Mouse (Mus musculus) midbrain, embryonic 12.5 days (tissue): Measurements from ENCODE around the gene Six2. TPM values are rescaled to one million over a fixed set of nuclear protein-coding genes. Genes with fewer than 3 reads are reported as not detected.

Experiments
- ATAC-seq: fragments of 200-750 bp; cut with Nextera tagmentation; 2 replicates; pipeline ENCODE4 v1.8.0; 2017; ENCODE audit warnings: low read depth, moderate TSS enrichment, moderate library complexity; ENCODE audit not compliant: low FRiP score
- H3K27ac ChIP-seq: fragments of 300-500 bp; sonication (generic); replicated peaks from 2 replicates; pipeline ENCODE4 v1.5.1; 2016; ENCODE audit warnings: mild to moderate bottlenecking
- H3K27me3 ChIP-seq: fragments of 300-500 bp; sonication (generic); 2 replicates; pipeline ENCODE4 v1.6.1; 2016; ENCODE audit warnings: mild to moderate bottlenecking
- H3K36me3 ChIP-seq: fragments of 300-500 bp; sonication (generic); 2 replicates; pipeline ENCODE4 v1.6.1; 2016
- H3K4me1 ChIP-seq: fragments of 300-500 bp; sonication (generic); 2 replicates; pipeline ENCODE4 v1.6.1; 2016
- H3K4me2 ChIP-seq: fragments of 300-500 bp; sonication (generic); replicated peaks from 2 replicates; pipeline ENCODE4 v1.6.1; 2016; ENCODE audit warnings: mild to moderate bottlenecking, moderate library complexity
- H3K4me3 ChIP-seq: fragments of 300-500 bp; sonication (generic); 2 replicates; pipeline ENCODE4 v1.5.1; 2016; ENCODE audit warnings: mild to moderate bottlenecking
- H3K9ac ChIP-seq: fragments of 300-500 bp; sonication (generic); replicated peaks from 2 replicates; pipeline ENCODE4 v1.6.1; 2016; ENCODE audit warnings: mild to moderate bottlenecking, moderate library complexity
- H3K9me3 ChIP-seq: fragments of 300-500 bp; sonication (generic); 2 replicates; pipeline ENCODE4 v1.6.1; 2016; ENCODE audit warnings: mild to moderate bottlenecking
- WGBS: fragments of 180-500 bp; shearing (Covaris S2); methylation state at CpG from one replicate; pipeline ENCODE4 v1.1.7; 2016; 5-methylcytosine and 5-hydroxymethylcytosine counted together
- polyA plus RNA-seq: library from polyadenylated mRNA; unstranded; fragments of >200 nt; fragmentation: Nextera tagmentation; extraction: Ambion mirVana; gene quantifications from 2 replicates; pipeline ENCODE4 v1.2.1, GENCODE M21; 2016

Gene Six2
- polyA plus RNA-seq, 1 experiment from 2014 or later: 8.8 TPM

DNA sequence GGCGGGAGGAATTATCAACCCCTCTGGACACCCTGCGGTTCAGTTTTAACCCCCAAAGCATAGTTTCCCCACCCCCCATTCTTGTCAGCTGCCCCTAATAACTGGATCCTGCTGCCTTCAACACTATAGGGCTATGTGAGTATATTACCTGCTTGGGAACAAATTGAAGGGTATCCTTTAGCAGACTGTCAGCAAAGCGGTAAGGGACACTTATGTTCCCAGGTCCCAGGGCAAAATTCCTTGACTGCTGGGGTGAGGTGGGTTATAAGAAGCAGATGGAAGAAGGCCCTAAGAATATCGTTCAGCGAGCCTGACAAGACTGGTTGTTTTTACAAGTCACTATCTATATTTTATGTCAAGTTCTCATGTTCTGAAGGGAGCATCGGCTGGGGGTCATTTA lies 6.3 kb downstream of the Six2 start:
- no peaks in the 10 kb centered on the region for H3K9me3 ChIP-seq
- peaks cover 99% of the 10 kb centered on the region for H3K27me3 ChIP-seq
- ATAC-seq: no peak
- H3K27ac ChIP-seq: no peak overlapping the region
- H3K36me3 ChIP-seq: no peaks in the 10 kb centered on the region
- WGBS: 8% methylated on average over 6 of the region's 6 CpGs
- no peak overlapping the region for H3K9ac ChIP-seq
- H3K4me3 ChIP-seq: no peak overlapping the region
- H3K4me1 ChIP-seq: peaks cover 4% of the 10 kb centered on the region; the same call in 1 of the 2 replicates
- H3K4me2 ChIP-seq: no peak overlapping the region

DNA sequence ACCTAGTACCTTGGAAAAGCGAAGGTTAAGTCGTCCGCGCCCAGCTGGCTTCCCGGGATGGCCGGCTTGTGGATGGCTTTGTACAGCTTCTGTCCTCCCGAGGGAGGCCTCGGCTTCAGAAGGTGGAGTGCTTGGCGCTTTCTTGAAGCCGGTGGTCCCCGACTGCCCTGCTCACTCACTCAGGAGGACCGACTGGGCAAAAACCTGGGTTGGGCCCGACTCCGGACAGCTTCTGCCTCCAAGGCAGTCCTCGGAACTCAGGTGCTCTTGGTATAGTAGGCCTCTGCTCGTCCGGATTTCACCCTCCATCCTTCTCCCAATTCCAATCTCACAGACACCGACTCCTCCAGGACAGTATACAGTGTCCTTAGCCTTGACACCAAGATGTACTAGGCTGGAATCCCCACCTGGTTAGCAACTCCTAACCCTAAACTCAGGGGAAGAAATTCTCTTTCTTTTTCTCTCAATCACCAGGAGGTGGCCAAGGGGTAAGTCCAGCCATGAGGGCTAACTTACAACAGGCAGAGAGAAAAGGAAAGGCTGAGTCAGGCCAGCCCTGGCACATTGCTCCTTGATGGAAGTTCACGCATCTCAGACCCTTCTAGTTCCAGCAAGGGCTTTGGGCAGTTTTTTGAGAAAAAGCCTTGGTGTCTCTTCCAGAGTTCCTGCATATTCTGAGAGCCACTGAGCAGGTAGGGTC lies 7.1 kb downstream of the Six2 start:
- Histone ChIP-seq H3K4me3 (no peak overlapping the region), H3K27me3 (peaks cover 98% of the 10 kb centered on the region), H3K9ac (no peak overlapping the region), H3K4me2 (no peak overlapping the region), H3K4me1 (peaks cover 4% of the 10 kb centered on the region; the same call in 1 of the 2 replicates), H3K9me3 (no peaks in the 10 kb centered on the region), H3K27ac (no peak overlapping the region), H3K36me3 (no peaks in the 10 kb centered on the region)
- ATAC-seq: no peak
- WGBS: 1% methylated on average over 19 of the region's 19 CpGs

DNA sequence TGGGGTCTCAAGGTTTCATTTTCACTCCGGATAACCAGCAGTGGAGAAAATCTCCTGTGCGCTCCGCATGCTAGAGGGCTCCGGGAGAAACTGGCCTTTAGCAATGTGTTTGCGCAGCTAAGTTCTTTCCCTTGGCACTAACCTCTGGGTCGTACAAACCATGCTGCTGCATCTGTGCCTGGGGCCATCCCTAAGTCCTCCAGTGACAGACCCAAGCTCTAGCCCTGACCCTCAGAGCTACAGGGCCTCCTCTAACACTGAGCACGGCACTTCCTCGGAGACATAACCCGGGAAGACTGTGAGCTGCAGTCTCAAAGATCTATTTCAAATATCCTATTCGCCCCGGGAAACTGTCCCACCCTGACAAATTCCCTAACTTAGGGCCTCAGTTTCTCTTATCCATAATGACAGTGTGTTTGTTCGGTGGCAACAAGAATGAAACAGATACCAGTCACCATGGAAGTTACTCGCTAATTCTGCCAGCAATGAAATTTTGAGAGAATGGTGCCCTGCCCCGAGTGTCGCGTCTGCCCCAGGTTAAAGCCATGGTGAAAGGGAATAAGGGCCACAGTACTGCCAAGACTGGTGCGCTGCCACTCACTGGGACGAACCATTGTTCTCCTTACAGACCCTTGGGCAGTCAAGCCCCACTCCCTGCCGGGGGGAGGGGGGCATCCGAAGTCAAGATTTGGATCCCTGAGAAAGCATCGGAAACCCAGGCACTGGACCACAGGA lies 7.8 kb downstream of the Six2 start:
- no peak overlapping the region for H3K4me3 ChIP-seq
- no peaks in the 10 kb centered on the region for H3K36me3 ChIP-seq
- WGBS: 2% methylated on average over 21 of the region's 21 CpGs
- ATAC-seq: no peak
- H3K9me3 ChIP-seq: no peaks in the 10 kb centered on the region
- no peak overlapping the region for H3K9ac ChIP-seq
- peak overlapping the region; percentile 24 for H3K4me2 ChIP-seq
- peaks cover 4% of the 10 kb centered on the region; the same call in 1 of the 2 replicates for H3K4me1 ChIP-seq
- H3K27ac ChIP-seq: no peak overlapping the region
- peaks cover 97% of the 10 kb centered on the region for H3K27me3 ChIP-seq

DNA sequence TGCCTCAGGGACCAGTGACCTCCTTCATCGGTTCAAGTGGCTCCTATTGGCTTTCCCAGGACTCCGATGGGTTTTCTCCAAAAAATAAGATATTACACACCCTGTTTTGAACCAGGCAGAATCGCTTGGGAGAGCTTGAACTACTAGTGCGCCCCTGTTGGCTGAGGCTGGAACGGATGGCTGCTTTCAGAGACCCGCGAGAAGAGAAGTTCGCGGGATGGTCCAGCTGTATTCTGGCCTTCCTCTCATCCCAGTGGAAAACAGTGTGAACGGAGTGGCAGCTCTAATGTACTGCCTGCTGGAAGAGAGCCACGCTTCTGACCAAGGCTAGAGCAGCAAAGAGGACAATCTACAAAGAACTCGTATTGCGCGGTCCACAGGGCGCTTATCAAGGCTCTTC lies 8.4 kb downstream of the Six2 start:
- H3K27me3 ChIP-seq: peaks cover 94% of the 10 kb centered on the region
- no peak overlapping the region for H3K9ac ChIP-seq
- no peaks in the 10 kb centered on the region for H3K9me3 ChIP-seq
- peaks cover 4% of the 10 kb centered on the region; the same call in 1 of the 2 replicates for H3K4me1 ChIP-seq
- H3K36me3 ChIP-seq: no peaks in the 10 kb centered on the region
- no peak for ATAC-seq
- H3K4me2 ChIP-seq: peak overlapping the region; percentile 24
- no peak overlapping the region for H3K27ac ChIP-seq
- H3K4me3 ChIP-seq: no peak overlapping the region
- WGBS: under 1% methylated on average over 15 of the region's 15 CpGs

DNA sequence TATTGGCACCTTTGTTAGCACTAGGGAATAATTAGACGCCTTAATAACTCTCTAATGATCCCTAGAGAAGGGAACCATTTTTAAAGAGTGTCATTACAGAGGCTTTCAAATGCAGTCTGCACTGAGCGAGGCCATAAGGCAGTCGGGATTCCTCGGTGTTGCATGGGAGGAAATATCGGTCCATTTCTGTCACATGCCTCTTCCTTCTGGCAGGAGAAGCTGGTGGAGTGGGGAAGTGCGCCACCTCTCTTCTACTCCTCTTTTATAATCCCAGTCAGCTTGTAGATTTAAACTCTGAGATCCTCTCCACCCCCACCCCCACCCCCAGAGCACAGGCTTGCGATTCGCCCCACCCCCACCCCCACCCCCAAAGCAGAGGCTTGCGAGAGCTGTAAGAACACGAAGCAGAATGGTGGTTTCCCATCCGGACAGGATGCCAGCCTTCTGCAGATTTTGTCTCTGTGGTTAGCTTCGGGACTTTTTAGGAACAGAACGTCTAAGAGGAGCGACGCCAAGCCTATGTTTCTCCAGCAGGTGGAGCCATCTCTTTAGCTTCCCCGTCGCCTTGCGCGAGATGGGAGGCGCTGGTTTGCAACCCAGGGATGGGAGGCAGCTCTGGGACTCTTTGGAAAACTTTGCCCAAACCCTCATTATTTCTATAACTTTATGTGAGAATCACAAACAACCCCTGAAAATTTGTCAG lies 23.3 kb downstream of the Six2 start:
- Histone ChIP-seq H3K4me1 (no peaks in the 10 kb centered on the region), H3K9ac (0 out of 2 replicates have a peak overlapping the region, but pooled peaks have one; percentile 41), H3K27ac (no peak overlapping the region), H3K4me3 (peak overlapping the region; percentile 36), H3K9me3 (no peaks in the 10 kb centered on the region), H3K27me3 (peaks cover 63% of the 10 kb centered on the region), H3K4me2 (peak overlapping the region; percentile 55), H3K36me3 (no peaks in the 10 kb centered on the region)
- 1% methylated on average over 20 of the region's 20 CpGs for WGBS
- ATAC-seq: peak; percentile 68

DNA sequence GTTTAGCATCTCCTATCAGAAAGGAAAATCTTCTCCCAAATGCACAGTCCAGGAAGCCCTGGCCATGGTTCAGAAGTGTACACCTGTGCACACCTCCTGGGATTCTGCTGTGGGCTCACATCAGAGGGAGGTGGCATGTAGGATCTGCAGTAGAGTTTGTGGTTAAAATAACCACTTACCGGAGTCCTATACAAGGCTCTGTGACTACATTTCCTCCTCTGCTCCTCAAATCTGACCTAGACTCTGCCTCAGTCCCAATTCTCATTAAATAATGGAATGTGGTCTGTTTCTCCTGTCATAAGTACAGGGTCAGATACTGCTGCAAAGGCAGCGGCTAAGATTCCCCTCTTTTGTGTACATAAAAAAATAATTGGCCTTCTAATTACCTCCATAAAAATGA lies 23.9 kb downstream of the Six2 start:
- Histone ChIP-seq H3K36me3 (no peaks in the 10 kb centered on the region), H3K4me2 (peak overlapping the region; percentile 55), H3K9me3 (no peaks in the 10 kb centered on the region), H3K27me3 (peaks cover 68% of the 10 kb centered on the region), H3K27ac (no peak overlapping the region), H3K9ac (no peak overlapping the region), H3K4me3 (no peak overlapping the region), H3K4me1 (no peaks in the 10 kb centered on the region)
- no peak for ATAC-seq
- 45% methylated on average over 2 of the region's 2 CpGs for WGBS

DNA sequence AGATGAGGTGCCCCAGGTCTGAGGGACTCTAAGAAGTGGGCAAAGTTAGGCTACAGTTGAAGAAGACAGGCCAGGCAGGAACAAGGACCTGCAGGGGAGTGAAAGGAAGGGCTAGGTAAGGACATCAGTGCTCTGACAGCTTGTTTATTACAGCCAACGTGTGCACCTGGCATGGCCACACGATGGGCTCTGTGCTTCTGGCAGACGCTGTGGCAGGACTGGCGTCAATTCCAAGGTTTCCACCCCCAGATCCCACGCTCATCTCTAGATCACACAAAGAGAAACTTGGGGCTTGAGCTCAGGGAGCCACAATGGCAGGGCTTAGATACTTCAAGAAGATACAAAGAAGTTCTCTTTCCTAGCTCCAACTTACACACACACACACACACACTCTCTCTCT lies 26.6 kb downstream of the Six2 start:
- no peak overlapping the region for H3K4me3 ChIP-seq
- 84% methylated on average over 5 of the region's 5 CpGs for WGBS
- H3K4me1 ChIP-seq: no peaks in the 10 kb centered on the region
- H3K9me3 ChIP-seq: no peaks in the 10 kb centered on the region
- no peak overlapping the region for H3K9ac ChIP-seq
- peaks cover 61% of the 10 kb centered on the region for H3K27me3 ChIP-seq
- H3K27ac ChIP-seq: no peak overlapping the region
- H3K36me3 ChIP-seq: no peaks in the 10 kb centered on the region
- H3K4me2 ChIP-seq: no peak overlapping the region
- no peak for ATAC-seq

DNA sequence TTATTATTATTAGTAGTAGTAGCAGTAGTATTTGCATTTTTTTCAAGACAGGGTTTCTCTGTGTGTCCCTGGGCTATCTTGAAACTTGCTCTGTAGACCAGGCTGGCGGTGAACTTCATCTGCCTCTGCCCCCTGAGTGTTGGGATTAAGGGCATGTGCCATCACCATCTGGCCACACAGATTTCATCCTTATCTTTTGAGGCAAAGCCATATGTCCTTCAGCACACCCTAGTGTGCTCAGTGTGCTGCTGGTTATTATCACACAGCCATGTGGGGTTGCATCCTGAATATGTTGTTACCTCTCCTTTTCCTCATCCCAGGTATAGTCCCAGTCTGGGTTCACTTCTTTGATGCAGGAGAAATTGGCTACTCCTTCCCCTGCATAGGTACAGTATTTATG lies 28.1 kb downstream of the Six2 start:
- ATAC-seq: no peak
- H3K27ac ChIP-seq: no peak overlapping the region
- no peaks in the 10 kb centered on the region for H3K4me1 ChIP-seq
- no peaks in the 10 kb centered on the region for H3K9me3 ChIP-seq
- H3K9ac ChIP-seq: no peak overlapping the region
- WGBS: 84% methylated on average over 1 of the region's 1 CpGs
- H3K27me3 ChIP-seq: peaks cover 49% of the 10 kb centered on the region
- no peak overlapping the region for H3K4me2 ChIP-seq
- no peak overlapping the region for H3K4me3 ChIP-seq
- H3K36me3 ChIP-seq: no peaks in the 10 kb centered on the region

DNA sequence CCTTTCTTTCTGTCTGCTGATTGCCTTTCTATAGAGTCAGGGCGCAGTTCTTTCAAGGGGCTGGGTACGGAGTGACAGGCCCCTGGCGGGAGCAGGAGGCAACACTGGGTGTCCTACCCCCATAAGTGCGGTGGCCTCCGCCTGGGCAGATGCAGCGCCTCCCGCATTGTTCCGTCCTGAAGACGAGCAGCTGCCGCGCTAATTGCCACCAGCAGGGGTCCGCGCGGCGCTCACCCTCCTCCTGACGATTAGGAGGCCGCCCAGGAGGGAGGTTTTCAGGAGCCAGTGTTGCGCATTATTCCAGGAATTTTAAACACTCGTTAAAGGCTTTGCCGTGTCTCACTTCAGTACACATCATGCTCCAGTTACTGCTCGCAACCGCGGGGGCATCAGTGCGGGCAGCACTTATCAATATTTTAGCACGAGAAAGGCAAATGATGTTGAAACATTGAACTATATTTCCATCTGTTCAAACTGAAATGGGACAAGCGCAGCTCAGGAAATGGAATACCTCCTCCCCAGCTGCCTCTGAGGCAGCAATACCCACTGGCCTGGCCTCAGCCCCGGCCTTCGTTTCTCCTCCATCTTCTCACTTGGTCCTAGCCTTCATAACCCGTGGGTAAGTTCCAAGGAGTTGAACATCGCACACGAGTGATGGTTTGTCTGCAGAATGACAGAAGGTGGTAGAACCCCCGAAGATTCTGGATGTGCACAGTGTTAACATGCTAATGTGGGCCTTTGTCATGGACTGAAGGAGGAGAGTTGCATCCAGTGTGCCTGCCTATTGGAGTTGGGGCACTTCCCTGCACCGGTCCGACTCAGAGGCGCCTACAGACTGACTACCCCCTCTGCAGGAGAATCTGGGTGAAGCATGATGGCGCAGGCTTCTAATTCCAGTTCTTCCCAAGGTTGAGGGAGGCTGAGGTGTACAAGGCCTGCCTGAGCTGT lies 42.1 kb downstream of the Six2 start:
- H3K27me3 ChIP-seq: peaks cover 80% of the 10 kb centered on the region
- no peaks in the 10 kb centered on the region for H3K9me3 ChIP-seq
- peak overlapping the region; percentile 66 for H3K4me2 ChIP-seq
- 1% methylated on average over 36 of the region's 36 CpGs for WGBS
- peaks cover 14% of the 10 kb centered on the region for H3K4me1 ChIP-seq
- no peak overlapping the region; the same call in 1 of the 2 replicates for H3K27ac ChIP-seq
- H3K9ac ChIP-seq: no peak overlapping the region; the same call in 1 of the 2 replicates
- peak; percentile 78 for ATAC-seq
- peak overlapping the region; percentile 37 for H3K4me3 ChIP-seq
- no peaks in the 10 kb centered on the region for H3K36me3 ChIP-seq

DNA sequence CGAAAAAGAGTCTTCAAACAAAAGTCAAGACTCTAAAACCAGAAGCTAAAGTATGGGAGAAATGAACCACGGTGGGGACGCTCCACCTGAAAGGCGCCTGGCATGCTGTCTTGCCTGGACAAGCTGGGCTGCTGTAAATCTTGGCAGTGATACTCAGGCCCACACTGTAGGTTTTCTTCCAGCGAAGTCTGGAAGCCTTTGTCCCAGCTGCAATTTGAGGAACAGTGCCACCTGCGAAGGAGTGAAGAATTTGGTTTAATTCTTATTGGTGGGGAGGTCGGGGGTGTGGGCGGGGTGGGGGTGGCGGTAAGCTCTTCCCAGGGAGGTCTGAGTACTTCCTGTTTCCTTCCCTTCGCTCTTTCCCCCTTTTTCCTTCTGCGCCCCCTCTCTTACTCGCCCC lies 42.8 kb downstream of the Six2 start:
- H3K9me3 ChIP-seq: no peaks in the 10 kb centered on the region
- H3K4me3 ChIP-seq: peak overlapping the region; percentile 37
- ATAC-seq: peak; percentile 24; the same call in 1 of the 2 replicates
- peaks cover 14% of the 10 kb centered on the region for H3K4me1 ChIP-seq
- no peaks in the 10 kb centered on the region for H3K36me3 ChIP-seq
- peak overlapping the region; percentile 66 for H3K4me2 ChIP-seq
- H3K27me3 ChIP-seq: peaks cover 82% of the 10 kb centered on the region
- no peak overlapping the region; the same call in 1 of the 2 replicates for H3K27ac ChIP-seq
- WGBS: 8% methylated on average over 8 of the region's 12 CpGs
- H3K9ac ChIP-seq: no peak overlapping the region; the same call in 1 of the 2 replicates

DNA sequence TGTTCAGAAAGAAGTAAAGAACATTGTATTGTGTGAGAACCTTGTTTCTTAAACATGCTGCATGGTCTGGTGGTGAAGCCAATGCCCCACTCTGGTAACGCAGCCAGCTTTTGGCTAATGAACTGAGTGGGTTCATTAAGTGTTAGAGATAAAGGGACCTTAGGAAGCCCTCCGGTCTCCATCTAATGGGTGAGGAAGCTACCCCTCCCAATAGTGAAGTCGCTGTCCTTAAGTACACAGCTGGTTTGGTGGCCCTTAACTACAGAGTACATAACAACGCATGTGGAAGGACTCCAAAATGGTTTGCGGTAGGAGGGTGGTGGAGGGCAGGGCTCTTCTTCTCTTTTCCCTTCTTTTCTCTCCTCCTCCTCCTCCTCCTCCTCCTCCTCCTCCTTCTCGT lies 50.2 kb downstream of the Six2 start:
- Histone ChIP-seq H3K9ac (no peak overlapping the region), H3K27me3 (peaks cover 70% of the 10 kb centered on the region), H3K4me3 (no peak overlapping the region), H3K36me3 (no peaks in the 10 kb centered on the region), H3K4me2 (no peak overlapping the region), H3K9me3 (no peaks in the 10 kb centered on the region), H3K4me1 (no peaks in the 10 kb centered on the region), H3K27ac (no peak overlapping the region)
- 73% methylated on average over 5 of the region's 6 CpGs for WGBS
- no peak for ATAC-seq
